Mouse (Mus musculus): ENCODE measurements around the gene Rdh8. TPM values are rescaled to one million over a fixed set of nuclear protein-coding genes. Genes with fewer than 3 reads are reported as not detected.

Gene Rdh8
- polyA plus RNA-seq, 1 experiment from 2014 or later, result not detected

DNA sequence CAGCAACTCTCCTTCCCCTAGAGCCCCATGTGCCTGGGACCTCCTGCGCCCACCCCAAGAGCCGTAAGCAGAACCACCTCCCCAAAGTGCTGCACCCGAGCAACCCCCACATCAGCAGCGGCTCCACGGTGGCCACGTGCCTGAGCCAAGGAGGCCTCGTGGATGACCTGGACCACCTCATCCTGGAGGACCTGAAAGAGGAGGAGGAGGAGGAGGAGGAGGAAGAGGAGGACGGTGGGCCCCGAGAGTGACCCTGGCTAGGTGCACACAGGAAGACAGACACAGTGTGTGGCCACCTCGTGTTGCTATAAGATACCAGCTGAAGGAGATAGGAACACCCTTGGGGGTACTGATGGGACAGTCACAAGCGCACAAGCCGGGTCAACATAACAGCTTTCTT lies 55.2 kb downstream of the Rdh8 start:
- 91% methylated on average over 12 of the region's 12 CpGs for WGBS

DNA sequence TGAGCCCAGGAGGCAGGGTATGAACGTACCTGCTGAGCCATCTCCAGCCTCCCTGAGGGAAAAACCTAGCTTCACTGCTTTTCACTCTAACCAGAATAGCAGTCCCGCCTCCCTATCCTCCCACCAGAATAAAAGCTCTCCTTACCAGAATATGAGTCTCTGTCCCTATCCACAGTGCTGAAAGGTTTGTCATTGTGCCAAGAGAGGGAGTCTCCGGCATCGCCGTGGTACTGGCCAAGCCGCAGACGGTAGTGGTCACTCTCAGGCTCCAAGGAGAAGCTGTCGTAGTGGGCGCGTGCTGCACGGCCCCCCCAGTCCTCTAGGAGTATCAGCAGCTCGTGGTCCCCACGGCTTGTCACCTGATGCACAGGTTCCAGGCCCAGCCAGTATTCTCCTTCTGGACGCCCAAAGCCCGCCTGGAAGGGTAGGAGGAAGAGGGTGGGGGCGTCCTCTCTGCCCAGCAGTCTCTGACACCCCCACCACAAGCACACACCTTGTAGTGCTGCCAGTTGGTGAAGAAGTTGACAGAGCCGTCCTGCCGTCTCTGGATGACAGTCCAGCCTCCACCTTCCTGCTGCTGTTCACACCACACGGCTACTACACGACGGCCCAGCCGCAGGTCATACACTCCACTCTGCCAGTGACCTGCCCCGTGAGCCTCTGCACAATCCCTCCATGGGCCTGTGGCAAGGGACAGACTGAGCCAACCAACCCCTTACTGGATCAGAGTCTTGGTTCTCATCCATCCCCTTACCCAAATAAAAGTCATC lies 56.9 kb downstream of the Rdh8 start:
- peaks cover 6% of the 10 kb centered on the region for H3K4me1 ChIP-seq (replicated peaks)
- ATAC-seq (ENCODE audit: low read depth), result no peak
- WGBS, result 68% methylated on average over 23 of the region's 23 CpGs
- H3K4me2 ChIP-seq, result no peak overlapping the region
- no peaks in the 10 kb centered on the region for H3K9me3 ChIP-seq
- H3K27me3 ChIP-seq, result peaks cover 12% of the 10 kb centered on the region
- no peak overlapping the region for H3K27ac ChIP-seq (replicated peaks)
- H3K9ac ChIP-seq, result no peak overlapping the region
- H3K4me3 ChIP-seq, result no peak overlapping the region
- no peaks in the 10 kb centered on the region for H3K36me3 ChIP-seq

More for the DNA sequence above, 55.2 kb downstream of the Rdh8 start:
- no peaks in the 10 kb centered on the region for H3K9me3 ChIP-seq
- no peak overlapping the region for H3K27ac ChIP-seq (replicated peaks)
- no peak overlapping the region for H3K9ac ChIP-seq
- H3K4me1 ChIP-seq (replicated peaks), result peaks cover 11% of the 10 kb centered on the region
- H3K4me2 ChIP-seq, result no peak overlapping the region
- no peak overlapping the region for H3K4me3 ChIP-seq
- H3K27me3 ChIP-seq, result peaks cover 29% of the 10 kb centered on the region
- ATAC-seq (ENCODE audit: low read depth), result no peak
- no peaks in the 10 kb centered on the region for H3K36me3 ChIP-seq

Other genes with a start within 250 kb of the Rdh8 start
- 39.6 and 44.4 TPM in 2 replicates for gene Zfp846, start 237.2 kb upstream of the Rdh8 start, polyA plus RNA-seq (2015; fragmentation: Nextera tagmentation; extraction: Ambion mirVana)
- 479 and 545 TPM in 2 replicates for gene Ubl5, start 175.6 kb upstream of the Rdh8 start, polyA plus RNA-seq (2015; fragmentation: Nextera tagmentation; extraction: Ambion mirVana)
- gene Fbxl12, start 173.7 kb upstream of the Rdh8 start, polyA plus RNA-seq (2015; fragmentation: Nextera tagmentation; extraction: Ambion mirVana), result 16.0 and 16.2 TPM in 2 replicates
- 55.4 and 58.9 TPM in 2 replicates for gene Pin1, start 166.4 kb upstream of the Rdh8 start, polyA plus RNA-seq (2015; fragmentation: Nextera tagmentation; extraction: Ambion mirVana)
- 127 and 128 TPM in 2 replicates for gene Olfm2, start 72.2 kb upstream of the Rdh8 start, polyA plus RNA-seq (2015; fragmentation: Nextera tagmentation; extraction: Ambion mirVana)
- 0.45 and 0.59 TPM in 2 replicates for gene Col5a3, start 3.4 kb upstream of the Rdh8 start, polyA plus RNA-seq (2015; fragmentation: Nextera tagmentation; extraction: Ambion mirVana)
- 2.6 and 2.7 TPM in 2 replicates for gene A230050P20Rik, start 50.1 kb downstream of the Rdh8 start, polyA plus RNA-seq (2015; fragmentation: Nextera tagmentation; extraction: Ambion mirVana)
- 8.8 and 9.7 TPM in 2 replicates for gene Angptl6, start 61.2 kb downstream of the Rdh8 start, polyA plus RNA-seq (2015; fragmentation: Nextera tagmentation; extraction: Ambion mirVana)
- gene Ppan, start 69.7 kb downstream of the Rdh8 start, polyA plus RNA-seq (2015; fragmentation: Nextera tagmentation; extraction: Ambion mirVana), result 48.1 and 51.9 TPM in 2 replicates
- 253 and 267 TPM in 2 replicates for gene Eif3g, start 80.1 kb downstream of the Rdh8 start, polyA plus RNA-seq (2015; fragmentation: Nextera tagmentation; extraction: Ambion mirVana)
- gene Dnmt1, start 141.4 kb downstream of the Rdh8 start, polyA plus RNA-seq (2015; fragmentation: Nextera tagmentation; extraction: Ambion mirVana), result 54.2 and 63.7 TPM in 2 replicates
- gene S1pr2, start 158.3 kb downstream of the Rdh8 start, polyA plus RNA-seq (2015; fragmentation: Nextera tagmentation; extraction: Ambion mirVana), result 9.9 and 10.1 TPM in 2 replicates
- gene Mrpl4, start 184.2 kb downstream of the Rdh8 start, polyA plus RNA-seq (2015; fragmentation: Nextera tagmentation; extraction: Ambion mirVana), result 105 and 110 TPM in 2 replicates
- gene Icam1, start 197.5 kb downstream of the Rdh8 start, polyA plus RNA-seq (2015; fragmentation: Nextera tagmentation; extraction: Ambion mirVana), result 3.9 and 4.8 TPM in 2 replicates
- gene Icam4, start 210.9 kb downstream of the Rdh8 start, polyA plus RNA-seq (2015; fragmentation: Nextera tagmentation; extraction: Ambion mirVana), result 0.33 and 0.56 TPM in 2 replicates
- gene Icam5, start 213.6 kb downstream of the Rdh8 start, polyA plus RNA-seq (2015; fragmentation: Nextera tagmentation; extraction: Ambion mirVana), result 0.45 and 0.68 TPM in 2 replicates
- 1.4 and 2.1 TPM in 2 replicates for gene Zglp1, start 248.6 kb downstream of the Rdh8 start, polyA plus RNA-seq (2015; fragmentation: Nextera tagmentation; extraction: Ambion mirVana)

Measured in neural tube, embryonic 13.5 days (tissue).